Mouse (Mus musculus) liver, postnatal 0 days (tissue): ENCODE data around the gene Wasf2. TPM values are rescaled to one million over a fixed set of nuclear protein-coding genes. Genes with fewer than 3 reads are reported as not detected.

Experiments used
- ATAC-seq: fragments of 200-750 bp; cut with Nextera tagmentation; 2 replicates; pipeline ENCODE4 v1.8.0; 2017; ENCODE audit warnings: mild to moderate bottlenecking, moderate library complexity
- DNase-seq: peaks from one replicate; pipeline ENCODE4 v3.0.0-alpha.2; 2016
- H3K27ac ChIP-seq: fragments of 300-500 bp; sonication (generic); 2 replicates; pipeline ENCODE4 v1.5.1; 2014; ENCODE audit warnings: antibody characterized with exemption, moderate library complexity, mild to moderate bottlenecking, low read depth
- H3K27me3 ChIP-seq: fragments of 300-500 bp; sonication (generic); 2 replicates; pipeline ENCODE4 v1.6.1; 2014; ENCODE audit warnings: low read length, control low read depth, mixed read lengths; ENCODE audit not compliant: insufficient read depth
- H3K36me3 ChIP-seq: fragments of 300-500 bp; sonication (generic); replicated peaks from 2 replicates; pipeline ENCODE4 v1.6.1; 2014; ENCODE audit warnings: mild to moderate bottlenecking, control low read depth, low read length, moderate library complexity, mixed read lengths; ENCODE audit not compliant: insufficient read depth
- H3K4me1 ChIP-seq: fragments of 300-500 bp; sonication (generic); 2 replicates; pipeline ENCODE4 v1.6.1; 2014; ENCODE audit warnings: antibody characterized with exemption, mild to moderate bottlenecking, control low read depth; ENCODE audit not compliant: insufficient read depth
- H3K4me2 ChIP-seq: fragments of 300-500 bp; sonication (generic); 2 replicates; pipeline ENCODE4 v1.6.1; 2014; ENCODE audit warnings: low read depth, mild to moderate bottlenecking, low read length, moderate library complexity, mixed read lengths
- H3K4me3 ChIP-seq: fragments of 300-500 bp; sonication (generic); 2 replicates; pipeline ENCODE4 v1.5.1; 2014; ENCODE audit warnings: low read depth, low read length
- H3K9ac ChIP-seq: fragments of 300-500 bp; sonication (generic); replicated peaks from 2 replicates; pipeline ENCODE4 v1.6.1; 2014; ENCODE audit warnings: mild to moderate bottlenecking, moderate library complexity
- H3K9me3 ChIP-seq: fragments of 300-500 bp; sonication (generic); 2 replicates; pipeline ENCODE4 v1.6.1; 2016; ENCODE audit warnings: mild to moderate bottlenecking, control low read depth, low read length, mixed read lengths
- CTCF ChIP-seq: sonication (generic); IDR thresholded peaks from 2 replicates; pipeline ENCODE4 v1.5.1; 2016; ENCODE audit warnings: antibody characterized with exemption, low read depth
- EP300 ChIP-seq: IDR thresholded peaks from 2 replicates; pipeline ENCODE4 v1.6.1; 2016; ENCODE audit warnings: antibody characterized with exemption, low read depth, mild to moderate bottlenecking
- WGBS: fragments of 180-500 bp; shearing (Covaris S2); extraction: QIAGEN DNeasy Blood & Tissue Kit; methylation state at CpG from one replicate; pipeline ENCODE4 v1.1.7; 2014; ENCODE audit not compliant: insufficient replicate concordance; 5-methylcytosine and 5-hydroxymethylcytosine counted together
- polyA plus RNA-seq: library from polyadenylated mRNA; unstranded; fragments of >200 nt; fragmentation: Nextera tagmentation; extraction: Ambion mirVana; gene quantifications from 2 replicates; pipeline ENCODE4 v1.2.1, GENCODE M21; 2015

Wasf2 gene
- polyA plus RNA-seq, 1 experiment from 2014 or later = 43.1 TPM

GRCm38 (mm10) chr4:133174361-133174760, 44.1 kb downstream of the Wasf2 start:
- Histone ChIP-seq H3K4me2 (peak overlapping the region; percentile 29), H3K4me1 (peaks cover 63% of the 10 kb centered on the region), H3K27me3 (no peaks in the 10 kb centered on the region), H3K9me3 (no peaks in the 10 kb centered on the region), H3K36me3 (peaks cover 28% of the 10 kb centered on the region), H3K9ac (no peak overlapping the region), H3K27ac (peak overlapping the region; percentile 80), H3K4me3 (peak overlapping the region; percentile 11)
- WGBS = 19% methylated on average over 4 of the region's 4 CpGs
- peak; percentile 79 for TF ChIP-seq EP300
- no peak for TF ChIP-seq CTCF
- no peak for DNase-seq
- ATAC-seq = no peak

- Histone ChIP-seq H3K36me3 (peaks cover 35% of the 10 kb centered on the region), H3K4me2 (peak overlapping the region; percentile 33; the same call in 1 of the 2 replicates), H3K4me1 (peaks cover 55% of the 10 kb centered on the region), H3K4me3 (no peak overlapping the region), H3K9me3 (no peaks in the 10 kb centered on the region), H3K27me3 (no peaks in the 10 kb centered on the region), H3K27ac (peak overlapping the region; percentile 80), H3K9ac (no peak overlapping the region)
- 53% methylated on average over 7 of the region's 7 CpGs for WGBS
- DNase-seq = no peak
- no peak for ATAC-seq
- no peak for TF ChIP-seq CTCF
- TF ChIP-seq EP300 = no peak
Observed at GRCm38 (mm10) chr4:133175274-133175673, 45.0 kb downstream of the Wasf2 start.

GRCm38 (mm10) chr4:133175998-133176760, 45.9 kb downstream of the Wasf2 start:
- TF ChIP-seq CTCF (no peak), EP300 (no peak)
- 74% methylated on average over 14 of the region's 14 CpGs for WGBS

GRCm38 (mm10) chr4:133176761-133177403, 46.6 kb downstream of the Wasf2 start:
- Histone ChIP-seq H3K4me2 (no peak overlapping the region), H3K9me3 (no peaks in the 10 kb centered on the region), H3K4me1 (peaks cover 41% of the 10 kb centered on the region), H3K27ac (peak overlapping the region; percentile 80; the same call in 1 of the 2 replicates), H3K4me3 (no peak overlapping the region), H3K27me3 (no peaks in the 10 kb centered on the region), H3K36me3 (peaks cover 44% of the 10 kb centered on the region), H3K9ac (no peak overlapping the region)
- no peak for TF ChIP-seq EP300
- TF ChIP-seq CTCF = no peak
- DNase-seq (no peak), ATAC-seq (no peak)
- 83% methylated on average over 18 of the region's 18 CpGs for WGBS

More at GRCm38 (mm10) chr4:133175998-133176760, 45.9 kb downstream of the Wasf2 start:
- Histone ChIP-seq H3K27me3 (no peaks in the 10 kb centered on the region), H3K4me1 (peaks cover 46% of the 10 kb centered on the region), H3K4me2 (peak overlapping the region; percentile 33; the same call in 1 of the 2 replicates), H3K36me3 (peaks cover 37% of the 10 kb centered on the region), H3K9me3 (no peaks in the 10 kb centered on the region), H3K9ac (no peak overlapping the region), H3K27ac (peak overlapping the region; percentile 80), H3K4me3 (no peak overlapping the region)
- no peak for ATAC-seq
- DNase-seq = no peak

GRCm38 (mm10) chr4:133178305-133178704, 48.0 kb downstream of the Wasf2 start:
- Histone ChIP-seq H3K9ac (no peak overlapping the region), H3K4me2 (peak overlapping the region; percentile 10), H3K36me3 (peaks cover 49% of the 10 kb centered on the region), H3K4me3 (no peak overlapping the region), H3K27me3 (no peaks in the 10 kb centered on the region), H3K27ac (peak overlapping the region; percentile 61; the same call in 1 of the 2 replicates), H3K9me3 (no peaks in the 10 kb centered on the region), H3K4me1 (peaks cover 35% of the 10 kb centered on the region)
- DNase-seq (no peak), ATAC-seq (peak; percentile 41; the same call in 1 of the 2 replicates)
- TF ChIP-seq CTCF = no peak
- TF ChIP-seq EP300 = no peak
- 44% methylated on average over 5 of the region's 5 CpGs for WGBS

GRCm38 (mm10) chr4:133179258-133179657, 49.0 kb downstream of the Wasf2 start:
- Histone ChIP-seq H3K27me3 (no peaks in the 10 kb centered on the region), H3K9me3 (no peaks in the 10 kb centered on the region), H3K9ac (no peak overlapping the region), H3K27ac (no peak overlapping the region), H3K4me2 (no peak overlapping the region), H3K4me3 (no peak overlapping the region), H3K4me1 (peaks cover 27% of the 10 kb centered on the region), H3K36me3 (peaks cover 49% of the 10 kb centered on the region)
- no peak for TF ChIP-seq CTCF
- no peak for TF ChIP-seq EP300
- ATAC-seq (no peak), DNase-seq (no peak)
- 86% methylated on average over 7 of the region's 7 CpGs for WGBS
